Mouse (Mus musculus): Measurements from ENCODE around the gene Hrasls5.

- TF ChIP-seq GATA1 (IDR thresholded peaks at IDR 0.05; ENCODE audit: borderline replicate concordance, low read length) (no peak), CTCF (IDR thresholded peaks at IDR 0.05; ENCODE audit: low read depth, low read length) (no peak), POLR2AphosphoS5 (IDR thresholded peaks at IDR 0.05; ENCODE audit: insufficient replicate concordance, low read depth, low read length) (no peak)
Measured at GRCm38 (mm10) chr19:7617085-7617484, 4.7 kb downstream of the Hrasls5 start.

Data from G1E (cell line).